Mouse (Mus musculus): ENCODE results near the gene Ttll12. TPM values are rescaled to one million over a fixed set of nuclear protein-coding genes. Genes with fewer than 3 reads are reported as not detected.

The Ttll12 gene
- total and polyA plus RNA-seq, 3 experiments = 43.9 to 76.5 TPM; not detected in 1

GRCm38 (mm10) chr15:83642518-83642917 is 47.6 kb upstream of the Ttll12 start:
- H3K4me1 ChIP-seq (ENCODE audit: control insufficient read depth in 1 of 2, insufficient read depth in 2 of 2, low read length in 2 of 2) = no peaks in the 10 kb centered on the region
- DNase-seq (ENCODE audit: low read depth, low spot score) = no peak
- no peak overlapping the region for H3K9ac ChIP-seq (ENCODE audit: control insufficient read depth, low read depth, low read length, poor library complexity, severe bottlenecking)
- TF ChIP-seq USF2 (IDR thresholded peaks at IDR 0.05; ENCODE audit: borderline replicate concordance in 1 of 2, insufficient read depth in 1 of 2, low read depth in 1 of 2, low read length in 2 of 2) (no peak), NRF1 (IDR thresholded peaks at IDR 0.05; ENCODE audit: insufficient read depth, low read depth, low read length, poor library complexity, severe bottlenecking) (no peak), GATA1 (IDR thresholded peaks at IDR 0.05; ENCODE audit: low read depth, low read length) (no peak), RCOR1 (IDR thresholded peaks at IDR 0.05; ENCODE audit: low read depth, low read length) (no peak), USF1 (IDR thresholded peaks at IDR 0.05; ENCODE audit: low read depth, low read length) (no peak), MAFK (IDR thresholded peaks at IDR 0.05; ENCODE audit: borderline replicate concordance, low read depth, low read length) (no peak), BHLHE40 (IDR thresholded peaks at IDR 0.05; ENCODE audit: borderline replicate concordance, low read depth, low read length) (no peak), RAD21 (IDR thresholded peaks at IDR 0.05; ENCODE audit: low read depth, low read length) (no peak), MAZ (IDR thresholded peaks at IDR 0.05; ENCODE audit: low read depth, low read length) (no peak), EP300 (IDR thresholded peaks at IDR 0.05; ENCODE audit: low read depth in 1 of 2, low read length in 2 of 2) (no peak), POLR2A (IDR thresholded peaks at IDR 0.05; ENCODE audit: control insufficient read depth in 1 of 2, insufficient read depth in 1 of 2, low read depth in 1 of 2, low read length in 2 of 2, poor library complexity in 1 of 2) (no peak)
- no peaks in the 10 kb centered on the region for H3K27me3 ChIP-seq (ENCODE audit: control insufficient read depth in 1 of 2, insufficient read depth in 2 of 2, low read length in 2 of 2)
- H3K27ac ChIP-seq (ENCODE audit: control insufficient read depth, low read depth, low read length) = no peak overlapping the region
- no peaks in the 10 kb centered on the region for H3K9me3 ChIP-seq (replicated peaks; ENCODE audit: insufficient read depth, low read length)
- no peaks in the 10 kb centered on the region for H3K79me2 ChIP-seq (ENCODE audit: control insufficient read depth, insufficient read depth, low read length, poor library complexity)
- H3K4me3 ChIP-seq (ENCODE audit: control insufficient read depth in 1 of 2, insufficient read depth in 1 of 2, low read depth in 2 of 2, low read length in 2 of 2) = no peak overlapping the region
- no peaks in the 10 kb centered on the region for H3K36me3 ChIP-seq (ENCODE audit: control insufficient read depth in 1 of 2, insufficient read depth in 2 of 2, low read length in 2 of 2)

- TF ChIP-seq TBP (IDR thresholded peaks at IDR 0.05; ENCODE audit: low read depth, low read length) (no peak), ZKSCAN1 (IDR thresholded peaks at IDR 0.05; ENCODE audit: low read depth, low read length) (no peak), TCF12 (IDR thresholded peaks at IDR 0.05; ENCODE audit: low read depth, low read length) (no peak), HCFC1 (IDR thresholded peaks at IDR 0.05; ENCODE audit: low read depth, low read length) (no peak)
- H3K79me2 ChIP-seq (ENCODE audit: control insufficient read depth, insufficient read depth, low read length, poor library complexity) = no peaks in the 10 kb centered on the region
- H3K4me1 ChIP-seq (ENCODE audit: control insufficient read depth in 1 of 2, insufficient read depth in 2 of 2, low read length in 2 of 2) = no peaks in the 10 kb centered on the region
- no peak overlapping the region for H3K9ac ChIP-seq (ENCODE audit: control insufficient read depth, low read depth, low read length, poor library complexity, severe bottlenecking)
- H3K9me3 ChIP-seq (replicated peaks; ENCODE audit: insufficient read depth, low read length) = no peaks in the 10 kb centered on the region
- no peaks in the 10 kb centered on the region for H3K36me3 ChIP-seq (ENCODE audit: control insufficient read depth in 1 of 2, insufficient read depth in 2 of 2, low read length in 2 of 2)
- no peak overlapping the region for H3K27ac ChIP-seq (ENCODE audit: control insufficient read depth, low read depth, low read length)
- no peaks in the 10 kb centered on the region for H3K27me3 ChIP-seq (ENCODE audit: control insufficient read depth in 1 of 2, insufficient read depth in 2 of 2, low read length in 2 of 2)
- no peak for DNase-seq (ENCODE audit: low read depth, low spot score)
- no peak overlapping the region for H3K4me3 ChIP-seq (ENCODE audit: control insufficient read depth in 1 of 2, insufficient read depth in 1 of 2, low read depth in 2 of 2, low read length in 2 of 2)
Measured at GRCm38 (mm10) chr15:83640208-83640607, 45.3 kb upstream of the Ttll12 start.

- no peaks in the 10 kb centered on the region for H3K9me3 ChIP-seq (replicated peaks; ENCODE audit: insufficient read depth, low read length)
- H3K27me3 ChIP-seq (ENCODE audit: control insufficient read depth in 1 of 2, insufficient read depth in 2 of 2, low read length in 2 of 2) = no peaks in the 10 kb centered on the region; a peak in 1 of 4 replicates
- no peak overlapping the region for H3K4me3 ChIP-seq (ENCODE audit: control insufficient read depth in 1 of 2, insufficient read depth in 1 of 2, low read depth in 2 of 2, low read length in 2 of 2)
- H3K36me3 ChIP-seq (ENCODE audit: control insufficient read depth in 1 of 2, insufficient read depth in 2 of 2, low read length in 2 of 2) = no peaks in the 10 kb centered on the region
- no peak for TF ChIP-seq GATA1 (IDR thresholded peaks at IDR 0.05; ENCODE audit: low read depth, low read length)
- no peak for TF ChIP-seq TAL1 (IDR thresholded peaks at IDR 0.05; ENCODE audit: low read length)
- TF ChIP-seq POLR2A (IDR thresholded peaks at IDR 0.05; ENCODE audit: control insufficient read depth in 1 of 2, insufficient read depth in 1 of 2, low read depth in 1 of 2, low read length in 2 of 2, poor library complexity in 1 of 2) = no peak
- TF ChIP-seq ZC3H11A (IDR thresholded peaks at IDR 0.05; ENCODE audit: low read depth, low read length) = no peak
- TF ChIP-seq EP300 (IDR thresholded peaks at IDR 0.05; ENCODE audit: low read depth in 1 of 2, low read length in 2 of 2) = no peak
- H3K4me1 ChIP-seq (ENCODE audit: control insufficient read depth in 1 of 2, insufficient read depth in 2 of 2, low read length in 2 of 2) = no peaks in the 10 kb centered on the region
- no peak overlapping the region for H3K9ac ChIP-seq (ENCODE audit: control insufficient read depth, low read depth, low read length, poor library complexity, severe bottlenecking)
- no peaks in the 10 kb centered on the region for H3K79me2 ChIP-seq (ENCODE audit: control insufficient read depth, insufficient read depth, low read length, poor library complexity)
- H3K27ac ChIP-seq (ENCODE audit: control insufficient read depth, low read depth, low read length) = no peak overlapping the region
- DNase-seq (ENCODE audit: low read depth, low spot score) = no peak
Measured at GRCm38 (mm10) chr15:83639160-83639559, 44.2 kb upstream of the Ttll12 start.
